Mouse (Mus musculus) right cerebral cortex, adult 18-20 months (tissue): ENCODE measurements around the gene Prep.
A peak's percentile ranks its signal among the peaks of the same experiment; 100 is the strongest.
"Not testable (repeated sequence)": the region's sequence is repeated elsewhere in the genome, so short reads cannot be mapped to it uniquely, and the experiment has no call there.

ENCODE experiments used
- DNase-seq: peaks from one replicate; pipeline ENCODE4 v3.0.0; 2022; ENCODE audit warnings: mixed read lengths

Prep gene

GRCm38 (mm10) chr10:45076585-45076984 is 9.6 kb downstream of the Prep start:
- no peak for DNase-seq

DNA sequence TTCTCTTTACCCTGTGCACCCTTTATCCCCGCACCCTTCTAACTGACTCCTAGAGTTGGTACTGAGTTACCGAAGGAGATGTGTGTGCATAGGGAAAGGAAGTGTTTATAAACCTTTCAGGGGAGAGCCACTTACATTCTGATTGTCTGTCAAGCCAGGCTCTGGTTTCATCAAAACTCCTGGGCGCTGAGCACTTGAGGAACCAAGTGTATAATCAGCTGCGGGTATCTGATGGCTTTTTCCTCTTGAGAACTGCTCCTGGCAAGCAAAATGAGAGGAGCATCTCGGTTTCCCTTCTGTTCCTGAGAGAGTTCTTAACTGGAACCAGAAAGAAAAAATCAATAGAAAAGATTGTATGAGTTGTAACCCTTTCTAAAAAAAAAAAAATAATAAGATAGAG is 10.3 kb downstream of the Prep start:
- DNase-seq = no peak

- DNase-seq = no peak
Observed at GRCm38 (mm10) chr10:45079756-45080155, 12.8 kb downstream of the Prep start.

DNA sequence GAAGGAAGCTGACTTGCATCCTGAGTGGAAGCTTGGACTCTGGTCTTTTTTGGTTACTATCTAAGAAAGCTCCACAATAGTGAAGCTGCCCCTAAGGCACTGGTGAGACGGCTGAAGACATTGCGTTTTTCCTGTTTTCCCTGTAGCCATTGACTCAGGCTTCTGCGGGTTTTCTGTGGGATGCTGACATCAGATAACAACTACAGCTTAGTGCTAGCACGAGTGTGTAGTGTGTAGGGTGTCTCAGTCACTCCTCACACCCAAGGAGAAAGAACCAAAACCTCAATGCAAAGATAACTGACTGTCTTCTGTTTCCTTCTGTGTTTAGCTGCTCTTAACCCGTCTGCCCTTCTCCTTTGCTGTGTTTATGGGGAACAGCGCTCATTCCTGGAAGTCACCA is 13.5 kb downstream of the Prep start:
- DNase-seq = no peak

DNA sequence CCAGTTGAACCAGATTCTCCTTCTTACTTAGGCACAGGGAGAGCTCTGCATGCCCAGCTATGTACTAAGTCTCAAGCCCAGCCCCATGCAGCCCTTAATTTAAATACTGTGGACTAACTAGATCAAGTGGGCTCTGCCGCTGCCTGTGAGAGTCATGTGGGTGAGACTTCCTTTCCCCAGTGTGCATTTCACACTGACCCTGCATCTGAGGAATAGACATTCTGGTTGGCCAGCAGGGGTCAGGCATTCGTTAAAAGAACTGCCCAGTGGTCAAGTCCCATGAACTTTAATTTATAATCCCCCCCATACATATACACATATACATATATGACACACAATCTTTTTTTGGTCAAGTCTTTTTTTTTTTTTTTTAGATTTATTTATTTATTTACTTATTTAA is 15.7 kb downstream of the Prep start:
- no peak for DNase-seq

DNA sequence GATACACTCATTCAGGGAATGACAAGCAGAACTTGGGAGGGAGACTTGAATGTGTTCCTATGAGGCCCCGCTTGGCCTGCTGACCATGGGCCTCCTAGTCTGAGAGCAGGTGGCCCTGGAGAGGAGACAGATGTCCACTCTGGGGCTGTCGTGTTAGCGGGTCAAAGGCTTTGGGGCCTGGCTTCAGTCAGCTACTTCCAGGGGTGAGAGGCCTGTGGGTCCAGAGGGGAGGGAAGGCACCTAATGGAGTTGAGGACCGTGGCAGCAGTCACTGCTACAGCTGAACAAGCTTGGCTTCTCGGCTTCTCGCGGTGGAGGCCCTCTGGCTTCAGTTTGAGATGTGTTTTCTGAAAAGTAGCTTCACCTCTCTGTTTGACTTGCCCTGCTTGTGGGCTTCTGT is 17.0 kb downstream of the Prep start:
- DNase-seq = not testable (repeated sequence)

GRCm38 (mm10) chr10:45084471-45084870 is 17.5 kb downstream of the Prep start:
- no peak for DNase-seq

GRCm38 (mm10) chr10:45085315-45085714 is 18.3 kb downstream of the Prep start:
- DNase-seq = no peak

DNA sequence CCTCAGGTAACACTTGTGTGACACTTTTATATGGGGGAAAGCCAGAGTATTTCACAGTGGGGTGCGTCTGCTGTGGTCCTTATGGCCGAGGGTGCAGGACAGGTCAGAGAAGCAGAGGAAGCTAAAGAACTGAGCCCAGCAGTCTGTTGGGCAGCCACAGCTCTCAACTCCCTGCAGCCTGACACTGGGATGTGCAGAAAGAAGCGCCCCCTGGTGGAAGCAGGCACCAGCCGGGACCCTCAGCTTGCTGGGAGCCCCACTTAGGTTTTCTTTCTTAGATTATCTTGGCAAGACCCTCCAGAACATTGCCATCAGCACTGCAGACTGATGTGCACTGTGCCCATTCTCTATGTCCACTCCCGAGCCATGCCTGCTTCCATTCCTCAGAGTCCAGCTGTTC is 19.6 kb downstream of the Prep start:
- peak; percentile 19 for DNase-seq

GRCm38 (mm10) chr10:45091462-45092079 is 24.6 kb downstream of the Prep start:
- no peak for DNase-seq

DNA sequence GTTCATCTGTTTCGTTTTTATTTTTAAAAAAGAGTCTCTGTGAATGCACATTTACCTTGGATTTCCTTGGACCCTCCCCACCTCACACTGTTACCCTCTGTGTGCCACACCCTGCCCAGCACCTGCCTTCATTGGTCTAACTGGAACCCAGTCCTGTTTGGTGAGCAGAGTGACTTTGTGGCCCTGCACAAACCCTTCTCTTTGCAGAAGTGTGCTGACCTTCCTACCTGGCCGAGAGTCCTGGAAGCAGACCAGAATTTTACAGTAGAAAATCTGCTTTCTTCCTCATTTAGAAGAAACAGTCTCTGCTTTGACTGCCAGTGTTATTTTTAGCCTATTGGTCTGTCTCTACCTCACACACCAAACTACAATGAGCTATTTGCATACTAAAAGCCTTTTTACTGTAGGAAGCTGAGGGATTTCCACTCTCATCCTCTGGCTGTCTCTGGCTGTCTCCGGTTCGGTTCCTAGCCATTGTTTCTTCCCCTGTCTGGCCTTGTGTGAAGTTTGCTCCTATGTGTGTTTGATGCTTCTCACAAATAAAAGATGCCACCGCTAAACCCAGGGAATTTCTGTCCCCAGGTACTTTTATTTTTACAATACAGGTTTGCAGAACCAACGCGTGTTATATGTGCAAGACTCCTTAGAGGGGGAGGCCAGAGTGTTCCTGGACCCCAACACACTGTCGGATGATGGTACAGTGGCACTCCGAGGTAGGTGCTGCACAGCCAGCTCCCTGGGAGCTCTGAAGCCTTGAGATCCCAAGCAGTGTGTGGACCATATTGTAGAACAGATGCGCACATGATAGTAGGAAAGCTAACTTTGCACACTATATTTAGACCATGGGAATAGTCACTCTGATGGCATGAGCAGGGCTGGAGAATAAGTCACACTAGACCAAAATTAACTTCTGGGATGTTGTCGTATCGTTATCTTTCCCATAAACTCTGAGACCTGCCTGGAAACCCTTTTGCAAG is 25.4 kb downstream of the Prep start:
- DNase-seq = peak; percentile 13

DNA sequence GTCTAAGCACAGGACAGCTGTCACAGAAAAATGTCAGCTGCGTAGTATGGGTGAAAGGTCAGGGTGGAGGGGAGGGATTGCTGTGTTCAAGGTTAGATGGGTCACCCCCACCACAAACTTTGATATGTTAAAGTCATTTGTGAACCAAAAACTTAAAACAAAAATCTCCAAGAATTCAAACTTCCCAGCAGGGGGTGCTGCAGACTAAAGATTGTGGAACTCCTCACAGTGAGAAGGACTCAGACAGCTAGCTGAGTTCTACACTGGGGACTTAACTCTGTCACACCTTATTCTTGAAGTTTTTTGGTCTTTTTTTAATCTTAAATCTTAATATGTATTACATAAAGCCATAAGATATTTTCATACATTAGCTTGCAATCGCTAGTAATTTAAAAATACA is 31.7 kb downstream of the Prep start:
- DNase-seq = peak; percentile 26

- DNase-seq = no peak
Observed at GRCm38 (mm10) chr10:45100473-45100872, 33.5 kb downstream of the Prep start.

GRCm38 (mm10) chr10:45103184-45103583 is 36.2 kb downstream of the Prep start:
- no peak for DNase-seq

- DNase-seq = no peak
Observed at GRCm38 (mm10) chr10:45104098-45104497, 37.1 kb downstream of the Prep start.

DNA sequence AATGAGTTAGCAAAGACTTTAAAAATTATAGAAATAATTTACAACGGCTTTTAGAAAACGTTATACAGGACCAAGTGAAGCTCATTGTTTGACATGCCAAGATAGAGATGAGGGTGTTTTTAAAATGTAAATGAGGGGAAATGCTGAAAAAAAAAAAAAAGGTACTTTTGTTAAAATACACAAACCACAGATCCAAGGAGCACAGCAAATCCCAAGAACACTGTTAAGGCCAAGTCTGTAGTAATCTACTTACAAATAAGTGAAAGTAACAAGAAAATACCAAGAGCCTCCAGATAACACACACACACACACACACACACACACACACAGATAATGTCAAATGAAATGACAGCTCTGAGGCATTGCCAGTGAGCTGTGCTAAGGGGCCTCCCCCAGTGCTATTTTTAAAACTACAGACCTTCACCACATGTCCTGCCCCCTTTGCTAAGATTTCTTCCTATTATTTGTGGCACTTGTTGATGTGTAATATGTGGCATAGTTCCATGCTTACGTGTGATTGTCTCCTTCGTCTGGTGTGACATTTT is 37.6 kb downstream of the Prep start:
- DNase-seq = no peak

DNA sequence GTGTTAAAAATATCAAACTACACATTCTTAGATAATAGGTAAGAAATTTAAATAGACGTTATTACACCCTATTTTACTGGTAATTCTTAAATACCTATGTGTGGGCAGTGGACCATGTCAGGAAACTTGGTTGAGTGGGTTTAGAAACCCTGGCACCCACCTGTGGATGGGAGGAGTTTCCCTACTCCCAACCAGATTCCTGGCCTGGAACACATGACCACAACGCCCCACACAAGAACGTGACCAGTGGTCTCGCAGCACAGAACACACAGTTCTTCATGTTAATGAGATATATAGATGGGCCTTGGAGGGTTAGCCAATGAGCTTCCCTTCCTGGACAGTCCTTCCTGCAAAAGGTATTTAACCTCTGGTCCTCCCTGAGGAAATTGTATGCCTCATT is 39.5 kb downstream of the Prep start:
- DNase-seq = no peak

DNA sequence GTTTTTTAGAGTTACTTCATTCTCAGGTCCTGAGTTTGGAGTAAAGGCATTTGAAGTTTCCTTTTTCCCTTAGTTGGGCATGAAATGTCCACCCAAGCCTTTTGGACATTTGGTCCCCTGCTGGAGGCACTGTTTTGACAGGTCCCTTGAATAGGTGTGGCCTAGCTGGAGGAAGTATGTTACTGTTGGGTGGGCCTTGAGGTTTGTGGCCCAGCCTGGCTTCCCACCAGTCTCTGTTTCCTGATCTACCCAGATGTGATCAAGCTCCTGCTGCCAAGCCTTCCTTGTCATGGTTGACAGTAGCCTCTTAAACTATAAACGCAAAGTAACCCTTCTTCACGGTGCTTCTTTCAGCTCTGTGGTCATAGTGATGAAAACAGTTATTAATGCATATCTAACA is 40.3 kb downstream of the Prep start:
- DNase-seq = no peak

DNA sequence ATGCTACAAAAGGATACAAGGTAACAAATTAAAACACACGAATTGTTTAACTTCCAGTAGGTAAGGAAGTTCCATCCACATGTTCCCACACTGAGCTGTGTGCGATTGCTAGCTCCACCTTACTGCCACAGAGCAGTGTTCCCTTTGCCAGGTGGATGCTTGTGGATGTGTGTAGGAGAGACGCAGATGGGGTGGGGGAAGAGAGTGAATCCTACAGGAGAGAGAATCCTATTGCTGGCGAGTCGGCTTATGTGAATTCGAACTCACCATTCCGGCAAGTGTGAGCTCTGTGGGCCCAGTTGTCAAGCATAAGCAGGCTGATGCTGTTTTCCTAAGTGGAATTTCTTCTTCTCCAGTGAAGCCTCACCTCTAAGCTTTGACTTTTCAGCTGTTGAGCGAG is 42.0 kb downstream of the Prep start:
- DNase-seq = peak; percentile 40

DNA sequence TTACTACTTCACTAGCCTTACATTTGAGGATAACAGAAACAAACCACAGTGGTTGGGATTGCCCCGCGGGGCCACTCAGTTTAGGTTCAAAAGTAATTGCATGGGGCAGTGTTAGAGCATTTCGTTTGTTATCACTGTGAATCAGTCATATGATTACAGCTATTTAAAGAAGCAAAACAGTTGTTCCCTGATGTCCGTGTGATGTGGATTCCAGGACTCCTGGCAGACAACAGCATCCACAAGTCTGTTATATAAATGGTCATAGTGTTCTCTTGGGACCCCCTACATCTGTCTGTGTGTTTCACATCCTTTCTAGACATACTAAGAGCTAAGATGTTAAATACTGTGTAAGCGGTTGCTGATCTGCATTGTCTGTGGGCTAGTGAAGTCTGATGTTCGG is 43.0 kb downstream of the Prep start:
- no peak for DNase-seq

DNA sequence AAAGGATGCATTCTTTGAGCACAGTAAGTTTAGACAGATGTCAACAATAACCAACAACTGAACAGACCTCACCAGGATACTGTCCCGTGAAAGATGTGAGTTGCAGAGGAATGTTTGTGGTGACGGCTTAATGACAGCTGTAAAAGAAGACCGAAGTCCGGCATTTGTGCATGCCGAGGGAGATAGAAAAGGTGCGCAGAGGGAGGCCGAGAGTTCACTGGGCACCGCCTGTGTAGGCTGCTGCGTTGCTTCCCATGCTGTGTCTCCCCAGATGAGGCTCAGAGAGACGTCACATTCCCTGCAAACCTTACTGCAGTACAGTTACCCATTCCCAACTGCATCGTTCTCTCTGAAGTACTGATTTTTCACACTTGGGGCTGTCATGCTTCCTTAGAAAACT is 45.9 kb downstream of the Prep start:
- no peak for DNase-seq

- DNase-seq = no peak
Observed at GRCm38 (mm10) chr10:45114462-45114861, 47.5 kb downstream of the Prep start.

DNA sequence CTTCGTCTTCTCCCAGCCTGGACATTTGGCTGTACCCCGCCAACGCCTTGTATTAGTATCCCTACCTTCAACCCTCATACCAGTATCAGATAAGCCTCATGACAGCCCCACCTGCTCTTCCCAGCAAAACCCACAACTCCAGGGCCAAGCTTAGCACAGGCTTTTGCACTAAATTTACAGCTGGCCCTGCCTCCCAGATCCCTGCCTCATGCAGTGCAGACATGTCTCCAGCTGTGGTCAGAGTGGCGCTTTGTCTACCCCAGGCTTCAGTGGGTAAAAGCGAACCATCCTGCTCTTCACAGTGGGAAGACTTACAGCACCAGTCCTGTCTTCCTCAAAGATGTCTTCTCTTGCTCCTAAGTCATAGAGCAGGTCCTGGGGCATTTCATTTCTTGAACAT is 49.8 kb downstream of the Prep start:
- no peak for DNase-seq

- DNase-seq = no peak
Observed at GRCm38 (mm10) chr10:45118389-45118788, 51.4 kb downstream of the Prep start.
